Mouse (Mus musculus) leukemia stem cell, adult 10-12 weeks (primary cell): ENCODE measurements around the gene Zfp69. TPM values are rescaled to one million over a fixed set of nuclear protein-coding genes. Genes with fewer than 3 reads are reported as not detected.

Experiments
- polyA plus RNA-seq: library from polyadenylated mRNA; stranded (reverse); fragments of >175 nt; gene quantifications from 2 replicates; pipeline ENCODE4 v1.2.3, GENCODE M21; 2012; ENCODE audit warnings: low replicate concordance

The Zfp69 gene
- polyA plus RNA-seq, result 0.89 and 2.9 TPM in 2 replicates

GRCm38 (mm10) chr4:120951428-120951973 is at the start of gene Zfp69:
Gene Zfp69 (minus strand): TSS chr4:120951699.

GRCm38 (mm10) chr4:120924554-120925299 is 26.8 kb downstream of the Zfp69 start, which contains the start of gene Exo5:
Gene Exo5 (minus strand): TSS chr4:120925017.

Other genes starting within 250 kb of the Zfp69 start
- gene Kcnq4, start 203.1 kb downstream of the Zfp69 start, polyA plus RNA-seq, result 0.05 and 0.15 TPM in 2 replicates
- gene Nfyc, start 120.1 kb downstream of the Zfp69 start, polyA plus RNA-seq, result 25.4 and 166 TPM in 2 replicates
- 3.0 and 5.9 TPM in 2 replicates for gene Rims3, start 96.9 kb downstream of the Zfp69 start, polyA plus RNA-seq
- gene Exo5, start 26.7 kb downstream of the Zfp69 start, polyA plus RNA-seq, result 2.7 and 4.3 TPM in 2 replicates
- 37.9 and 49.8 TPM in 2 replicates for gene Smap2, start 65.5 kb upstream of the Zfp69 start, polyA plus RNA-seq
- 0.25 TPM in 1 of 2 replicates, not detected in the other for gene Col9a2, start 87.7 kb upstream of the Zfp69 start, polyA plus RNA-seq
- gene Zmpste24, start 146.5 kb upstream of the Zfp69 start, polyA plus RNA-seq, result 1.4 and 3.3 TPM in 2 replicates
- 0.27 TPM in 1 of 2 replicates, not detected in the other for gene Tmco2, start 157.5 kb upstream of the Zfp69 start, polyA plus RNA-seq